Mouse (Mus musculus) A20 (cell line): ENCODE data around the gene Rab36.

ENCODE experiments used
- DNase-seq: peaks from one replicate; pipeline ENCODE4 v3.0.0-alpha.2; 2011; ENCODE audit warnings: low read depth, low spot score

The Rab36 gene

GRCm38 (mm10) chr10:75068624-75069328, 31.9 kb downstream of the Rab36 start:
- no peak for DNase-seq

DNA sequence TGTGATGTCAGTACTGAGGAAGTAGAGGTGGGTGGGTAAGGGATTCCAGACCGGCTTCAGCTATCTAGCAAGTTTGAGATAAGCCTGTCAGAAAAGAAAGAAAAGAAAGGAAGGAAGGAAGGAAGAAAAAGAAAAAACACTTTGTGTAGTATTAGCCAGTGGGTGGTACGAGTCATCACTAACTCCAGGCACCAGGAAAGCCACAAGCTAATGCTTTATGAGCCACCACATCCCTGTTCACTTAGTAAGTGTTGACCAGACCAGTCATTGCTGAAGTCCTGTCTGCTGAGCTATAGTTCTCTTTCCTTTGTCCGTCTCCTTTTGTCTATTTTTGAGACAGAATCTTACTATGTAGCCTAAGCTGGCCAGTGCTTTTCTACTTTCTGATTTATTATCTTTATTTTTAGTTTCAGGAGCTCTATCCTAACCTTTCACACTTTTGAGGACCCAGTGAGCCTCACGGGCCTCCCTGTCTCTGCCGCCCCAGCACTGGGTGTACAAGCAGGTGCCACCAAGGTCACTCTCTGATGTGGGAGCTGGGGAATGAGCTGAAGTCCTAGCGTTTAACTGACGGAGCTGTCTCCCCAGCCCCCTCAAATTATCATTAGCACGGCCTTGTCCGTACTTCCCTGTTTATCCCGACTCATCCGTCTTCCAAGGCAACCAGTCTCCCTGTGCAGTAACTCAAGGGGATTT, 33.6 kb downstream of the Rab36 start:
- DNase-seq = no peak

GRCm38 (mm10) chr10:75075665-75076064, 38.8 kb downstream of the Rab36 start:
- no peak for DNase-seq

DNA sequence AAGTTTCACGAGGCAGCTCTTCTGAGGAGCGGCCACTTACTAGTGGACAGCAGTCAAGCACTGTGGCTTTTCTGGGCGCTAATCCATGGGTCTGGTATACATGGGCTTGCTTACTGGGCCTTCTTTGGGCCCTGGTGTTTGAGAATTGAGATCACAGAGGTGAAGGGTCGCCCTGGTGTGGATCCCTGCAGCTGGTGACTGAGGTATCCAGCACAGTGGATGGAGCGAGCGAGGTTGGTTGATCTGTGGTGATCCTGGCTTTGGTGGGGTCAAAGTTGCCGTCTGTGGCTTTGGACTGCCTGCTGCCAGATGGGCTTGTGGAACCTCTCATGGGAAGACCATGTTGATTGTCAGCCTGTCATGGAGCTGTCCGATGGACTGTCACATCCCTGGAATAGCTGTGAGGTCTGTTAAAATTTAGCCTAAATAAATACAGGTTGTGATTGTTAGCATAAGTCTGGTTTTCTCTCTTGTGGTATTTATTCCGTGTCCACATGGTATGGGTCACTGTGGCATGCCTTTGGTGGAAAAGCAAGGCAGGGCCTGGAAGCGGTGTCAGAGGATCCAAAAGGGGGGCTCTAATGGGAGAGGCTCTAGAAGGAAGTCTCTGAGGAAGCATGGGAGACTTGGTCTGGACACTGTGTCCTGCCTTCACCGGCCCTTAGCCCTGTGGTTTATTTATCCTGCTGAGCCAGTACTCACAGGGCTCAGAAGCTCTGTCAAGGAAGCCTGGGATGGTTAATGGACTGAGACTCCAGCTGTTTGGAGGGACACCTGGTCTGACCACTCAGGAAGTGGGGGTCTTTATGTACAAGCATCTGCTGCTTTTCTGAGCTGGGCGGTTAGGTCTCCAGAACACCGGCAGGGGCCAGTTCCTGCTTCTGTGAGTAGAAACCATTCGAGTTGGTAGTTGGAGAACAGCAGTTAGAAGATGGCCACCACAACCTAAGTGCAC, 41.6 kb downstream of the Rab36 start:
- peak; percentile 43 for DNase-seq

DNA sequence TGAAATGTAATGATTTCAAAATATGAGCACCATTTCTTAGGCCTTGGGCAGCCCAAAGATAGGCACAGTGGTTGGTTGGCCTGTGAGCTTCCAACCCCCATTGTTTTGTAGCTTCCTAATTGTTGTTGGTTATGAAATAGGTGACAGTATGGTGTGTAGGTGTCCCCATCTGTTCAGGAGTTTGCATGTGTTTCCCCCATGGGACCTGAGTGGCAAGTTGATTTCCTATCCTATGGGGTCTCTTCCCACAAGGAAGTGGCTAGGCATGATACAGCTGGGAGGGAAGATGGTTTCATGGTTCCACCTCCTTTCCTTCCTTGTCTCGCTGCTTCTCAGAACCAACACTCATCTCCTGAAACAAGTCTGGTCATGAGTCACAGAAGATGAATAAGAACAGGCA, 48.5 kb downstream of the Rab36 start:
- DNase-seq = no peak

DNA sequence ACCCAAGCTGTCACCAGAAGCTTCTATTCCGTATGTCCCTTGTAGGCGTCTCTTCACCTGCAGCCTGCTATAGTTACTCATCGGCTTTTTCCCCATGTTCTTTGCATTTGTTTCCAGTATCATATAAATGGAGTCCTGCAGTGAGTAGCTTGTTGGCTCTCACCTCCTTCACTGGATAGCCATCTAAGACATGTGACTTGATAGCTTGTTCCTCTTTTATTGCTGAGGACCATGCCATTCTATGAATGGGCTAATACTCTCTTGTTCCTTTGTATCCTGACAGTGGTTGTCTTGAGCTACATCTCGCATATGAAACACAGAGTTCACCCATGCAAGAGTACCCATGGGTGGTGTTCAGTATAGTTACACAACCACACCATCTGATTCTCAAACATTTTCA, 51.6 kb downstream of the Rab36 start:
- no peak for DNase-seq

DNA sequence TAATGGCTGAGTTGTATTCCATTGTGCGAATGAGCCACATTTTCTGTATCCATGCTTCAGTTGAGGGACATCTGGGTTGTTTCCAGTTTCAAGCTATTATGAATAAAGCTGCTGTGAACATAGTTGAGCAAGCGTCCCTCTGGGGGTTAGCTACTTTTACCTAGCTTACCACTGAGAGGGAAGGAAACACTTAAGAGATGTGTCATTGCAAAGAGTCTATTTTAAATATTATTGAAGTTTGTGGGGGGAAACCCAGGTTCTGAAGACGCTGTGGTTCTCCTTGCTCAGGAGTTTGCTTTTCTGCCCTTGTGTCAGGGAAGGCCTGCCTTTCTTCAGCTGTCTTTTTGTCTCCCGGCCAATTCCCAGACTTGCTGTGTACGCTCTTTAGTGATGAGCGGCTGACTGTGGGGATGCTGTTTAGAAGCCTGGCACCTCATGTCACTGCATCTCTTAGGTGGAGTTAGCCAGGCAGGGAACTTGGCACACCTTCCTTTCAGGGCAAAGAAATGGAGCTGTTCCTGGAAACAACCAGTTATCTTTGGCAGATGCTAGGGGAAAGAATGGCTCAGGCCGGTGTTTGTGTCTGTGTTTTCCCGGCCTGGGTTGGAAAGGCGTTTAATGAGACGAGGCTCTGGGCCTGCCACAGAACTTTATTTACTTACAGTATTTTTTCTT, 54.8 kb downstream of the Rab36 start:
- DNase-seq = no peak

- no peak for DNase-seq
Observed at GRCm38 (mm10) chr10:75093252-75093987, 56.6 kb downstream of the Rab36 start.

DNA sequence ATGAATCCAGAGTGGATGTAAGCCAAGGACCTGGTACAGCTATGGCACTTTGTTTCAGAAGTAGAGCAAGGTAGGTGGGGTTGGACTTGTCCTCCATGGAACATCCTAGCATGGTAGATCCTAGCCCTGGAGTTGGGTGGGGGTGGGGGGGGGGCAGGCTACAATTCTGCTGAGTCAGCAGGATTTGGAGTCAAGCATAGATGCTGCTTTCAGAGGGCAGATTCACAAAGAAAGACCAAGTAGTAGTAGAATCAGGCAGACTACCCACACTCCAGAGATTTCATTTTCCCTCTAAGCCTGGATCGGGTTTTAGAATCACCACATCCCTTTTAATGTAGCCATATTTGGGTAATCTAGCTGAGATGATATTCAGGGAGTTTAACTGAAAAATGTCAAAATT, 57.5 kb downstream of the Rab36 start:
- no peak for DNase-seq

DNA sequence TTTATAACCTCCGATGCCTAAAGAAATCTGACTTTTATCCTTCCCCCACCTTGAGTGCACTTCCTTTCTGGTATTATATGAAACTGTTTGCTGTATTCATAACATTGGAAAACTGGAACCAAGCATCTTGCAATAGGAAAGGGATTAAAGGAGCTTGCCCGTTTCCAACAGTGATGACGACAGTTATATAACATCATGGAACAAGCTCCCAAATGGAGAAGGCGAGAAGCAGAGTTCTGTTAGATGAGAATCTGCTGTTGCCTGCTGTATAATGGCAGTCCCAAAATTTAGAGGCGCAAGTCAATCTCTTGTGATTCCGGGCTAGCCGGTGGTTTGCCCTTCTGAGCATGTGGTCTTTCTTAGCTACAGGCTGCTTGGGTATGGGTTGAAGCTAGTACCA, 58.4 kb downstream of the Rab36 start:
- no peak for DNase-seq

DNA sequence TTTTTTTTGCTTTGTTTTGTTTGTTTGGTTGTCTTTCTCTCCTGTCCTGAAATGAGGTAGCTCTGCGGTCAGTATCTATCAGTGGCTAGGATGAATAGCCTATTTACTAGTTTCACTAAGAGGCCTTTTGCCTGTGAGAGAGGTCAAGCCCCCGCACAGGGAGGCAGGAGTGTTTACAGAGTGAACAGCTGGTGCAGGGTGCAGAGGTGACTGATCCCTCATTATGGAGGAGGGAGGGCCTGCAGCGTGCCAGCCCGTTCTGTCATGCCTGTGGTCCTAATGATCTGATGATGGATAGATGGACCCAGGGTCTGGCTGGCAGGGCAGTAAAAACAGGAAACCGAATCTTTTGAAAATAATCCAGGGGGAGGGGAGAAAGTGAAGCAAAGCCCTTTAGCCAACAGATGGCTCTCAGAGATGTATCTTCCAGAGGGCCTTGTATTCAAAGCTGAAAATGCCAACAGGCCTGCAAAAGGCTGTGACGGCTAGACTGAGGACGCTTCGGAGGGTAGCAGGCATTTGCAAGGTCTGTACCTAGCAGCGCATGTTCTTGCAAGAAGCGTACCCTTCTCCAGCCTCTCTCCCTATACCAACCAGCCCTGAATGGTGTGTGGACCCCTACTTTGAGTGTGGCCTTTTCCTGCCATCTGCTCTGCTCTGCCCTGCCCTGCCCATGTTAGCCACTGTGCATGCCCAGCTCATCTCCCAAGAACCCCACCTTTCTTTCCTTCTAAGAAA, 61.8 kb downstream of the Rab36 start:
- no peak for DNase-seq

DNA sequence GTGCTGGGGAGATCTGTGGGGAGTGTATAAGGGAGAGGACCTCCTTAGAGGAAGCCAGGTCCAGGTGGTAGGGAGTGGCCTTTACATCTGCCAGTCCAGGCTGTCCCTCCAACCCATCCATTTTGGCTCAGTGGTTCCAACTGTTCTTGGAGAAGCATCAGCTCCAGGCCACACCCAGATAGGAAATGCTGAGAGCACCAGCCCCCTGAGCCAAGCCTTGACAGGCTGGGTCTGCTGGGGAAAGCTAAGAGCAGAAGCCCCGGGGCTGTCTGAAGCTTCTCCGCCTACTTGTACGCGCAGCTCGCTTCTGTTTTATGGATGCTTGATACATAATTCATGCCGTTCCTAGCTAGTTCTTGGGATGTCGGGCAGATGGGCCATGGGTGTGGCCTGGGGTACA, 63.4 kb downstream of the Rab36 start:
- no peak for DNase-seq

- DNase-seq = no peak
Observed at GRCm38 (mm10) chr10:75103502-75103901, 66.6 kb downstream of the Rab36 start.
